8 mouse cellular contexts compared by ENCODE assay signal in the genomic region with DNA sequence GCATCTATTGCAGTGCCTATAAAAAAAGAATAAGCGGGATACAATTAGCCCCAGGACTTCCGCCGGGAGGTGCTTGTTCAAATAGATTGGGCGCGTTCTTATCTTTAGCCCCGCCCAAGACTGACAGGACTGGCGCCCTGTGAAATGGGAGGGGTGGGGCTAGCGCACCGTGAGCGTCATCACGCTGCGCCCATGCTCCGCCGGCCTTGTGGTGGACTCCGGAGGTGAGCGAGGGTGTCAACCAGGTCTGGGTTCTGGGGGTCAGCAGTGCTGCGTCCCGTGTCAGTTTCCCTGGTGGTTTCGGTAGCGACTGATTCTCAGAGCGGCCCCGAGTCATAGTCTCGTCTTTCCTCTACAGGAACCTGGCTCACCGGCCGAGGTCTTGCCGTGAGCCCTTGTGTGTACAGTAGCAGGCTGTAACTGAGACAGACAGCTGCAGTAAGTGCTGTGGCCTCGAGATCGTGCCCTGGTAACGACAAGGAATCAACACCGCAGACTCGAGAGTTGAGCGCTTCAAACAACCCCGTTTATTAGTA. TPM values are rescaled to one million over a fixed set of nuclear protein-coding genes. Genes with fewer than 3 reads are reported as not detected.
DNase-seq lines count a peak whose midpoint lies in the region; ATAC-seq lines count a peak whose summit lies in the region.

A gene (plus strand): TSS at position 172 of the 536 bp plus-strand sequence.

- intact Hi-C loops in gastrocnemius, postnatal 14 days (cut with DNase I; ENCODE audit: low total_unique reads): loop anchor here (10.0 kb wide), 1 partner anchor 111 kb away; no protein-coding TSS in a partner anchor
- intact Hi-C loops in left cerebral cortex, postnatal 10 days (cut with DNase I): no loop called here

- peak; percentile 94 to 97 for DNase-seq in adrenal gland, adult (ENCODE audit: inconsistent age in 2 of 2, low spot score in 1 of 2)
- DNase-seq in embryo, embryonic 10.5 days (ENCODE audit: low spot score): peak; percentile 98
- DNase-seq in gastrocnemius, postnatal 14 days: peak; percentile 92
- peak; percentile 92 to 94 for DNase-seq in left cerebral cortex, postnatal 10 days (ENCODE audit: extremely low spot score in 1 of 2, low spot score in 2 of 2)
- peak; percentile 90 for DNase-seq in right cerebral cortex, postnatal 25 days
- peak; percentile 87 to 90 for DNase-seq in urinary bladder, postnatal 4 days (ENCODE audit: low spot score in 2 of 2)

- peak; percentile 99 for ATAC-seq in inflammation-experienced regulatory T-cells, adult 6 months
- ATAC-seq in megakaryocyte-erythroid progenitor cell, adult 5-6 weeks (replicated peaks; ENCODE audit: low FRiP score, low TSS enrichment, poor library complexity, severe bottlenecking): peak; percentile 98

RNA-seq across cellular contexts. Expression of the gene that starts here (rescaled TPM):
- total RNA-seq in gastrocnemius, postnatal 14 days (2021): 10 to 100 TPM; 64.4 to 69.3 TPM
- 100 to 1,000 TPM; 109 to 124 (median 117) TPM for polyA plus RNA-seq in inflammation-experienced regulatory T-cells, adult 6 months (2017; shearing (Covaris generic))
- total RNA-seq in left cerebral cortex, postnatal 10 days (2021): 10 to 100 TPM; 75.9 to 90.0 TPM
- 125 and 167 TPM in 2 replicates for total RNA-seq in megakaryocyte-erythroid progenitor cell, adult 5-6 weeks (2014; fragmentation: Nextera tagmentation)
- total RNA-seq in megakaryocyte-erythroid progenitor cell, adult 5-6 weeks (2017): 82.0 and 92.6 TPM in 2 replicates

Comparison
In these comparisons a context has a peak if more than half of its experiments do, and no peak if none do; other contexts are left out.
1. Peak in every context shown above with its lines: DNase-seq and ATAC-seq.